Mouse (Mus musculus) c-Kit-negative CD71-positive TER-119-positive erythroid progenitor cells, embryonic 14.5 days (primary cell): ENCODE results near the gene Npvf.
"Not testable (repeated sequence)": the region's sequence is repeated elsewhere in the genome, so short reads cannot be mapped to it uniquely, and the experiment has no call there.

Experiments
- DNase-seq: peaks from one replicate; pipeline ENCODE4 v3.0.0-alpha.2; 2013; ENCODE audit warnings: low read depth, low spot score

Npvf gene

GRCm38 (mm10) chr6:50640377-50640776 lies 13.9 kb downstream of the Npvf start:
- no peak for DNase-seq

GRCm38 (mm10) chr6:50639656-50640055 lies 14.6 kb downstream of the Npvf start:
- no peak for DNase-seq

- DNase-seq, result not testable (repeated sequence)
These were observed 28.1 kb downstream of the Npvf start for GRCm38 (mm10) chr6:50626170-50626569.

- not testable (repeated sequence) for DNase-seq
These were observed 36.0 kb downstream of the Npvf start for GRCm38 (mm10) chr6:50618273-50618672.

- DNase-seq, result peak; percentile 40
These were observed 52.6 kb downstream of the Npvf start for GRCm38 (mm10) chr6:50601620-50602019.
